Mouse (Mus musculus) cerebellum, adult 9-11 months (tissue): ENCODE data around the gene Clba1.
"Not testable (repeated sequence)": the region's sequence is repeated elsewhere in the genome, so short reads cannot be mapped to it uniquely, and the experiment has no call there.

ENCODE experiments used
- DNase-seq: peaks from one replicate; pipeline ENCODE4 v3.0.0; 2022

Clba1 gene

DNA sequence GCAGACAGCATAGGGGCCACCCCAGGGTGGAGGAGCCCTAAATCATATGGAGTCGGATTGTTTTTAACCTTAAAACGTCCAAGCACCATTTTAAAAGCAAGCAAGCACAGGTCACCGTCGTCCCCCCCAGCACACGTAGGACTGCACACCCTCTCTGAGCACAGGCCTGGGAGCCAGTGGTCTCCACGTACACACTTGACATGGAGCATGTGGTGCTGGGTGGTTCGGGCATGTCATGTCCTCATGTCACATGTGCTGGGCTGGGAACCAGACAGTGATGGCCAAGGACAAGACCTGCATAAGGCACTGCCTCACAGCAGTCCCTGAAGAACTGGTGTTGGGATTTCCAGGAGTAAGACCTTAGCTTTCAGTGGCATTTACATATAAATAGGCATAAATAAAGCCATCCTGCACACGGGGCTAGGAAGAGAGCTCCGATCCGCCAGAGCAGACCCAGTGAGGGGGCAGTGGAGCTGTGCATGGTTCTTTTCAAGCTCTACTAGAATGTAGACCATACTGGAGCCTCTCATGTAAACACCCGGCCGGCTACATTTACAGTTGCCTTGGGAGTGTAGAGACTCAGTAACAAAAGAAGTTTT, 11.8 kb downstream of the Clba1 start:
- no peak for DNase-seq

DNA sequence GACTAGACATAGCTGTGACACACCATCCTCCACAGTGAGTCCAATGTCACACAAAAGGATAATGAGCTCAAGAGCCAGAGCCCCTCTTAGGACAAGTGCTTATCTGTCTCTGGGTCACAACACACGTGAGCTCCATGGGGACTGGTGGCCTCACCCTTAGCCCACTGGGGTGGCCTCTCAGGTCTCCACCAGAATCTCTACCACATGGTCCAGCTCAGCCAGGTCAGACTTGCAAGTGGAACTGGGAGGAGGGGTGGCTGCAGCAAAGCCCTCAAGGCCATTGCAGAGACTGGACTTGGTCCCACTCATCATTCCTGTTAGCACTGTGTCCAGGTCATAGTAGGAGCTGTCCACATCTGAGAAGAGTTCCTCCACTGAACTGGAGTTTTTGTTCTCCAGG, 12.5 kb downstream of the Clba1 start:
- DNase-seq = peak; percentile 5

DNA sequence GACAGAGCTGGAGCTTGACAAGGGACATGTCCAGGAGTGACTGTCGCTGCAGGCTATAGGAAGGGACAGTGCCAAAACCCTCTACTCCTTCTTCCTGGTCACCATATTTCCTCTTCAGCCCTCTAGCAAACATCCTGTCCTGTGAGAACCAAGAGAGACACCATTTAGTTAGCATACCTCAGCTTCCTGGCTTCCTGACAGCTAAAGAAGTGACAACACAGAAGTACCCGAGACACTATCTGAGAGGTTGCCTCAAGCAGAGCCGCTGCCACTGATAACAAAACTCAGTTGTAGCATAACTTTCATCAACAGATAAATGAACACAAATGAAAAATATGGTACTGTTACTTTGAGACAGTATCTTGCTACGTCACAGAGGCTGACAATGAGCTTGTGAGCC, 13.2 kb downstream of the Clba1 start:
- no peak for DNase-seq

DNA sequence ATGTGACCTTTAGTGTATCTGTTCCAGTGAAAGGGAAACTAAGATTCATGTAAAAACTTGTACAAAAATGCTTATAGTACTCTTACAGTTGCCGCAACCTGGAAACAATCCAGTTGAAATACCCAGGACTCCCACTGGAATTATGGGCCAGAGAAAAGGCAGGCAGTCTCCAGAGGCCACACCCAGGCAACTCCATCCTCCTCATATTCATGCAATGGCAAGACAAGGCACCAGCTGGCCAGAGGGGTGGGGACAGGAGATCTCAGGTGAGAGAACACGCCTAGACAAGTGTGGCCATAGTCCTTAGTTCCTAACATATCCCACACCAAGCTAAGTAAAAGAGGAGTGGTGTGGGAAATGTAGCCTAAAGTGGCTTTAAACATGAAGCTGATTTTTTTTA, 13.9 kb downstream of the Clba1 start:
- no peak for DNase-seq

DNA sequence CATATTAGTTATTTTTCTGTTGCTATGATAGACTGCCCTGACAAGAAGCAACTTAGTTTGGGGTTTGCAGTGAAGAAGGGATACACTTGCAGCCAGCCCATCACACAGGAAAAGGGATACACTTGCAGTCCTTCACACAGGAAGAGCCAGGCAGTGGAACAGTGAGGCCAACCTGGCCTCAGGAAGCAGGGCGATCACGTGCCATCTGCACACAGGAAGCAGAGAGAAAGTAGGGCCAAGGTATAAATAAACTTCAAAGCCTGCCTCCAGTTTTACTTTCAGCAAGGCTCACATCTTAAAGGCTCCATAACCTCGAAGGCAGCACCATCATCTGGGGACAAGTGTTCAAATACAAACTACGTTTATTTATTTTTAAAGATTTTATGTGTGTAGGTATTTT, 14.5 kb downstream of the Clba1 start:
- DNase-seq = no peak

- no peak for DNase-seq
These were observed 17.2 kb downstream of the Clba1 start for GRCm38 (mm10) chr12:112825901-112826300.

DNA sequence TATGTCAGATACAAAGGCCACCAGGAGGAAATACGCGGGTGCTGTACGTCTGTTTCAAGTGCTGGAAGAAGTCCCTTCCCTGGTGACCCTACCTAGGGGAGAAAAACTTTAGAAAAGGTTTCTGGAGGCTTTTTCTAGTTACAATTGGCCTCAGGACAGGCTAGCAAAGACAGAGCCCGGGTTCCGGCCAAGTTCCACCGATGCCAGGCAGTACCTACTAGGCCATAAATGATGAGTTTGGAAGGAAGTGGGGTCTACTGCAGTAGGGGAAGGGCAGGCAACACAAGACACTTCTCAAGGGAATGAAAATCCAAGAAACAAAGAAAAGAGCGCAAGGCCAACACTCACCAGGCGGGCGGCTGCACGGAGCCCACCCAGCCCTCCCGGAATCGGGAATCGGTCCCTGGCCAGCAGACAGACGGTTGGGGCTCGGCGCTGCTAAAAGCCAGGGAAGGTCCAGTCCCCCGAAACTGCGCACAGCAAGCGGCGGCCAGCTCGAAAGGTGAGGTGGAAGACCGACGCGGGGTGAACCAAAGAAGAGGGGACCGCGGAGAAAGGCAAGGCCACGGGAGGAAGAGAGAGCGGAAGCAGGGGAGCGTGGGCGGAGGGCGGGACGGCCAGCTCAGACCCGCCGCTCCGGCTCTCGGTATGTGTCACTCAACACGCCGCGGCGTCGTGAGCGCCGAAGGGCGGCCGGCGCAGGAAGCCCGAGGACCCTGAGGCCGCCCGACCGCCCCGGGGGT, 19.9 kb downstream of the Clba1 start:
- no peak for DNase-seq

GRCm38 (mm10) chr12:112829244-112829864, 20.6 kb downstream of the Clba1 start, which contains the start of gene Cdca4:
Cdca4 (minus strand) TSS chr12:112829423.
- peak; percentile 98 for DNase-seq

- no peak for DNase-seq
These were observed 21.4 kb downstream of the Clba1 start for GRCm38 (mm10) chr12:112830141-112830540.

GRCm38 (mm10) chr12:112830570-112830969, 21.8 kb downstream of the Clba1 start:
- no peak for DNase-seq

GRCm38 (mm10) chr12:112832411-112832810, 23.7 kb downstream of the Clba1 start:
- no peak for DNase-seq

DNA sequence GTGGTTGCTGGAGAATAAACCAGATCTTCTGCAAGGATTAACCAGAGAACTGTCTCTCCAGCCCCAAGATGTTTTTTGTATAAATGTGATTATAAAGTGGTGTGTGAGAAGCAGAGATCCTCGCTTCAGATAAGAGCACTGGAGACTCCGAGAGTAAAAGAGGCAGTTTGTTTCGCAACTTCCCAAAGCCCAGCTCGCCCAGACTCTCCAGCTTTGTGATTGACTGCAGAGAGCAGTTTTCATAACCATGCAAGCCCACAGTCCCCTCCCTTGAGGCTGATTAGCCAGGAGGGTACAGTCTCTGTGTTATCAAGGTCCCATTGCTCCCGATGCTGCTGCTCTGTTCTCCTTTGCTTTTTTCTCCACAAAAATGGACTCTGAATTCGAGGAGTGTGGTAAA, 24.8 kb downstream of the Clba1 start:
- no peak for DNase-seq

GRCm38 (mm10) chr12:112835046-112835445, 26.3 kb downstream of the Clba1 start:
- DNase-seq = no peak

DNA sequence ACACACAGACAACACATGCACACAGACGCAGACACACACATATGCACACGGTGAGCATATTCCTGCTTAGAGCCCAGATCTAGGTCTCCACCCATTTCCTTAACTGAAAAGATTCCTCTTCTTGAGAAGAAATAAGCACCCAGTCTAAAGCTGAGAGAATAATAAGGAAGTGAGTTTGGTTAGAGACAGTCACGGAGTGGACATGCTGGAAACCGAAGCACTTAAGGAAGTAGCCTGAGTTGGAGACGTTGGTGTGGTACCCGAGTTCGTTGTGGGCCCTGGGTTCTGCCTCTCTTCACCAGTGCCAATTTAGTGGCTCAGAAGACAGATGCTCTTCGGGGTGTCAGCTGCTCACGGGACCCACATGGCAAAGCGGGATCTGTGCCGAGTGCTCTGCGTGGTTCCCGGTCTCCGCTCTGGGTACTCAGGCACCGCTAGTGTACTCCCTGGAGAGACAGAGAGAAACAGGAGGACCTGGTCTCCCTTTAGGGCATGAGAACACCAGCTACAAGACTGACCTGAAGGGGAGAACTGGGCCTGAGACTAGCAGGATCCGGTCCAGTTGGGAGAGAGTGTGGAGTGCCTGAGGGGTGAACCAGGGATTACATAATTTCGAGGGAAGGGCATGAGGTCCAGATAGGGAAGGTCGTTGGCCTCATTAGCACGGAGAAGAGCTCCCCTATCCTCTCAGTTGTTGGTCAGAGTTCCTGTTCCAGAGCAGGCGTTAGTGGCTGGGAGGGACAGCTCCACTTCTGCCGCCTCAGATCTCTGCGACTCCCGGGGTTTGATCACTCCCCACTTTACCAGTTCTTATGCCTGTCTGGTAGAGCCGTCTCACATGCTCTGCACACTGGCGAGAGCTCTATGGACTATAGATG, 31.7 kb downstream of the Clba1 start:
- DNase-seq = no peak

- not testable (repeated sequence) for DNase-seq
These were observed 32.7 kb downstream of the Clba1 start for GRCm38 (mm10) chr12:112841338-112841892.

GRCm38 (mm10) chr12:112842128-112842527, 33.4 kb downstream of the Clba1 start:
- DNase-seq = not testable (repeated sequence)

GRCm38 (mm10) chr12:112843803-112844202, 35.1 kb downstream of the Clba1 start:
- peak; percentile 75 for DNase-seq

DNA sequence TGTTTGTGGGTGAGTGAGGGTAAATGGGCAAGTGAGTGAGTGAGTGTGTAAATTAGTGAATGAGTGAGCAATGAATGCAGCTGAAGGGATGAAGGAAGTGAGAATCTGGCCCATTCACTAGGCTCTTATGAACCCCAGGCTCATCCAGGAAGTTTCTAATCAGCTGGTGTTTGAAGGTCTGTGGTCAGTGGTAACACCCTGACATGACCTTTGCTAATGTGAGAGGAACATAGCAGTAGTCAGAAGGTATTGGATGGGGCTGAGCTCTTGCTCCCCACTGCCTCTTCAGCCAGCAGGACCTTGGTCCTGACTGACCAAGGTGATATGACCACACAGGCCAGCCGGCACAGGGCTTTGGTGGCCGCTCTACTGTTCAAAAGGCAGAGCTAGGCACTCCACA, 39.1 kb downstream of the Clba1 start:
- no peak for DNase-seq

- DNase-seq = no peak
These were observed 40.7 kb downstream of the Clba1 start for GRCm38 (mm10) chr12:112849235-112850022.

GRCm38 (mm10) chr12:112850344-112850743, 41.6 kb downstream of the Clba1 start:
- DNase-seq = no peak

DNA sequence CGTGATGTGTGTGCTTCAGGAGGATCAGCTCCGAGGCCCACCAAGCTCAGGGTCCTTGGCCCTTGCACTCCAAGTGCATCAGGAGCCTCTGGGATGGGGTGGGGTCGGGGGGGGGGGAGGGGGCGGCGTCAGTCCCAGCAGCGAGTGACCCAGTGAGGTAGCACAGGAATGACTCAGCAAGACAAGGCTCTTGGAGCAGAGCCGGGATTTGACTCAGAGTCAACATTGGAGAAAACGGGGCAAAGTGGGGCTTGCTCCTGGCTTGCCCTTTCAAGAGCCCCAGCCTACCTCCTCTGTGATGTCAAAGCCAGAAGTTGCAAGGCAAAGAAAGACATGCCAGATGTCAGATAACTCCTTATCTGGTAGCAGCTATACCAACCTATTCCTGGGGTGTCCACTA, 42.4 kb downstream of the Clba1 start:
- DNase-seq = no peak
